Mouse (Mus musculus) MEL (cell line): Measurements from ENCODE around the gene Col15a1. TPM values are rescaled to one million over a fixed set of nuclear protein-coding genes. Genes with fewer than 3 reads are reported as not detected.

Experiments
- DNase-seq: peaks from one replicate; pipeline ENCODE4 v3.0.0; 2011; ENCODE audit warnings: low read depth, low spot score
- H3K27ac ChIP-seq: 2 replicates; pipeline ENCODE4 v1.5.1; 2012; ENCODE audit warnings: low read depth, mild to moderate bottlenecking, control low read depth, low read length, moderate library complexity; ENCODE audit not compliant: control insufficient read depth
- H3K27me3 ChIP-seq, 2 experiments: fragments of 150-350 bp in 1 of 2; sonication (generic) in 1 of 2; 2 replicates each; pipeline ENCODE4 v1.6.1; 2012; ENCODE audit warnings: low read length in 2 of 2, mild to moderate bottlenecking in 2 of 2, improper control_type of control experiment in 1 of 2, moderate library complexity in 1 of 2; ENCODE audit not compliant: insufficient read depth in 2 of 2, control insufficient read depth in 1 of 2
- H3K36me3 ChIP-seq, 2 experiments: 2 replicates each; pipeline ENCODE4 v1.6.1; 2012 to 2014; ENCODE audit warnings: low read length in 2 of 2, improper control_type of control experiment in 1 of 2, inconsistent platforms in 1 of 2, mild to moderate bottlenecking in 1 of 2; ENCODE audit not compliant: insufficient read depth in 2 of 2, control insufficient read depth in 1 of 2
- H3K4me1 ChIP-seq, 2 experiments: fragments of 150-350 bp in 1 of 2; sonication (generic) in 1 of 2; 2 replicates each; pipeline ENCODE4 v1.6.1; 2012; ENCODE audit warnings: low read length in 2 of 2, improper control_type of control experiment in 1 of 2, mild to moderate bottlenecking in 1 of 2; ENCODE audit not compliant: insufficient read depth in 2 of 2, control insufficient read depth in 1 of 2
- H3K4me3 ChIP-seq, 2 experiments: fragments of 150-350 bp in 1 of 2; sonication (generic) in 1 of 2; 2 replicates each; pipeline ENCODE4 v1.5.1; 2012; ENCODE audit warnings: low read depth in 2 of 2, low read length in 2 of 2, mild to moderate bottlenecking in 2 of 2, moderate library complexity in 2 of 2, control low read depth in 1 of 2, improper control_type of control experiment in 1 of 2; ENCODE audit not compliant: control insufficient read depth in 1 of 2, insufficient read depth in 1 of 2
- H3K79me2 ChIP-seq: 2 replicates; pipeline ENCODE4 v1.6.1; 2012; ENCODE audit warnings: mild to moderate bottlenecking, low read length, moderate library complexity; ENCODE audit not compliant: control insufficient read depth, poor library complexity, insufficient read depth
- H3K9ac ChIP-seq: 2 replicates; pipeline ENCODE4 v1.6.1; 2012; ENCODE audit warnings: low read depth, mild to moderate bottlenecking, control low read depth, low read length, moderate library complexity; ENCODE audit not compliant: control insufficient read depth, poor library complexity, severe bottlenecking
- H3K9me3 ChIP-seq: fragments of 150-350 bp; sonication (generic); replicated peaks from 2 replicates; pipeline ENCODE4 v1.6.1; 2012; ENCODE audit warnings: mild to moderate bottlenecking, low read length, improper control_type of control experiment, moderate library complexity; ENCODE audit not compliant: insufficient read depth
- EP300 ChIP-seq, 2 experiments: IDR thresholded peaks; 2 replicates each; pipeline ENCODE4 v1.6.1; 2011; ENCODE audit warnings: improper control_type of control experiment in 2 of 2, low read length in 2 of 2, low read depth in 1 of 2, mild to moderate bottlenecking in 1 of 2
- ETS1 ChIP-seq: IDR thresholded peaks from 2 replicates; pipeline ENCODE4 v1.6.1; 2012; ENCODE audit warnings: low read depth, mild to moderate bottlenecking, inconsistent platforms, low read length, improper control_type of control experiment, moderate library complexity
- GABPA ChIP-seq: IDR thresholded peaks from 2 replicates; pipeline ENCODE4 v1.6.1; 2012; ENCODE audit warnings: low read depth, mild to moderate bottlenecking, inconsistent platforms, low read length, improper control_type of control experiment, moderate library complexity
- GATA1 ChIP-seq: IDR thresholded peaks from 2 replicates; pipeline ENCODE4 v1.6.1; 2011; ENCODE audit warnings: low read depth, low read length, improper control_type of control experiment
- JUND ChIP-seq: IDR thresholded peaks from 2 replicates; pipeline ENCODE4 v1.6.1; 2011; ENCODE audit warnings: low read depth, mild to moderate bottlenecking, improper control_type of control experiment, low read length
- KAT2A ChIP-seq: conservative IDR thresholded peaks from 2 replicates; pipeline ENCODE4 v1.6.1; 2012; ENCODE audit warnings: low read depth, low read length, improper control_type of control experiment, inconsistent platforms
- MAX ChIP-seq: IDR thresholded peaks from 2 replicates; pipeline ENCODE4 v1.6.1; 2011; ENCODE audit warnings: low read length, improper control_type of control experiment
- MAZ ChIP-seq: IDR thresholded peaks from 2 replicates; pipeline ENCODE4 v1.6.1; 2012; ENCODE audit warnings: low read depth, mild to moderate bottlenecking, inconsistent platforms, low read length, improper control_type of control experiment
- MEF2A ChIP-seq: IDR thresholded peaks from 2 replicates; pipeline ENCODE4 v1.6.1; 2014; ENCODE audit warnings: low read depth, mild to moderate bottlenecking, inconsistent platforms, low read length, improper control_type of control experiment; ENCODE audit not compliant: poor library complexity, insufficient replicate concordance, severe bottlenecking; ENCODE audit errors: extremely low read depth
- MYC ChIP-seq: IDR thresholded peaks from 2 replicates; pipeline ENCODE4 v1.6.1; 2011; ENCODE audit warnings: low read depth, mild to moderate bottlenecking, low read length, improper control_type of control experiment, moderate library complexity
- POLR2A ChIP-seq, 2 experiments: IDR thresholded peaks; 2 replicates each; pipeline ENCODE4 v1.6.1; 2011 to 2012; ENCODE audit warnings: low read length in 2 of 2, mild to moderate bottlenecking in 2 of 2, control low read depth in 1 of 2, improper control_type of control experiment in 1 of 2, low read depth in 1 of 2, moderate library complexity in 1 of 2; ENCODE audit not compliant: control insufficient read depth in 1 of 2, insufficient read depth in 1 of 2, poor library complexity in 1 of 2
- RCOR1 ChIP-seq: IDR thresholded peaks from 2 replicates; pipeline ENCODE4 v1.6.1; 2012; ENCODE audit warnings: low read depth, mild to moderate bottlenecking, inconsistent platforms, low read length, improper control_type of control experiment
- SIN3A ChIP-seq: IDR thresholded peaks from 2 replicates; pipeline ENCODE4 v1.6.1; 2012; ENCODE audit warnings: low read length, improper control_type of control experiment, inconsistent platforms
- SMC3 ChIP-seq: IDR thresholded peaks from 2 replicates; pipeline ENCODE4 v1.6.1; 2011; ENCODE audit warnings: low read depth, low read length, improper control_type of control experiment
- TAL1 ChIP-seq: IDR thresholded peaks from 2 replicates; pipeline ENCODE4 v1.6.1; 2012; ENCODE audit warnings: mild to moderate bottlenecking, inconsistent platforms, low read length, moderate library complexity, mixed read lengths
- TBP ChIP-seq: IDR thresholded peaks from 2 replicates; pipeline ENCODE4 v1.8.0; 2011; ENCODE audit warnings: low read depth, low read length, improper control_type of control experiment
- TCF12 ChIP-seq: IDR thresholded peaks from 2 replicates; pipeline ENCODE4 v1.6.1; 2014; ENCODE audit warnings: low read depth, mild to moderate bottlenecking, inconsistent platforms, low read length, improper control_type of control experiment, moderate library complexity
- ZKSCAN1 ChIP-seq: IDR thresholded peaks from 2 replicates; pipeline ENCODE4 v1.6.1; 2012; ENCODE audit warnings: low read depth, mild to moderate bottlenecking, inconsistent platforms, low read length, improper control_type of control experiment, moderate library complexity
- ZNF384 ChIP-seq: IDR thresholded peaks from 2 replicates; pipeline ENCODE4 v1.6.1; 2012; ENCODE audit warnings: low read depth, mild to moderate bottlenecking, inconsistent platforms, low read length, improper control_type of control experiment
- polyA plus RNA-seq, 2 experiments: library from polyadenylated mRNA; stranded (reverse) in 1 of 2; unstranded in 1 of 2; fragments of >175 nt in 1 of 2; fragments of >200 nt in 1 of 2; gene quantifications; 2 replicates each; pipeline versions ENCODE4 v1.2.1 to v1.2.4; 2012; ENCODE audit warnings: low replicate concordance in 2 of 2, low read depth in 1 of 2; ENCODE audit not compliant: insufficient read length in 2 of 2, insufficient read depth in 1 of 2, missing spikeins in 1 of 2
- total RNA-seq: library from RNA; depleted of rRNA; stranded (reverse); fragments of 300-350 nt; gene quantifications from 2 replicates; pipeline ENCODE4 v1.2.3, GENCODE M21; 2012

Gene Col15a1
- total and polyA plus RNA-seq, 3 experiments = 2.2 to 2.6 TPM; not detected in 1

GRCm38 (mm10) chr4:47274911-47275310 lies 67.0 kb downstream of the Col15a1 start:
- H3K9ac ChIP-seq = no peak overlapping the region
- H3K27ac ChIP-seq = no peak overlapping the region
- H3K4me3 ChIP-seq = no peak overlapping the region
- no peaks in the 10 kb centered on the region for H3K27me3 ChIP-seq
- peaks cover 9 to 24% of the 10 kb centered on the region in 2 experiments for H3K4me1 ChIP-seq
- peaks cover 0 to 19% of the 10 kb centered on the region in 2 experiments; a peak in 2 of 4 replicates for H3K36me3 ChIP-seq
- H3K9me3 ChIP-seq = no peaks in the 10 kb centered on the region
- TF ChIP-seq TBP (no peak), ZNF384 (peak; percentile 70; the same call in 1 of the 2 replicates)
- no peak for DNase-seq
- no peaks in the 10 kb centered on the region for H3K79me2 ChIP-seq

GRCm38 (mm10) chr4:47278397-47278796 lies 70.4 kb downstream of the Col15a1 start:
- no peaks in the 10 kb centered on the region for H3K27me3 ChIP-seq
- TF ChIP-seq KAT2A (no peak), ZKSCAN1 (no peak), GATA1 (peak; percentile 79), MYC (no peak), SMC3 (no peak), MAZ (no peak), MAX (peak; percentile 28; the same call in 1 of the 2 replicates), ETS1 (peak; percentile 83), TAL1 (peak; percentile 26), TCF12 (peak; percentile 59), GABPA (no peak), RCOR1 (peak; percentile 53; the same call in 1 of the 2 replicates), MEF2A (no peak), EP300 (IDR thresholded peaks at IDR 0.05; ENCODE audit: low read depth in 1 of 2, low read length in 2 of 2) (peak; percentile 79 to 82), SIN3A (no peak; the same call in 1 of the 2 replicates), POLR2A (IDR thresholded peaks at IDR 0.05; ENCODE audit: control insufficient read depth in 1 of 2, insufficient read depth in 1 of 2, low read depth in 1 of 2, low read length in 2 of 2, poor library complexity in 1 of 2) (no peak), JUND (peak; percentile 88)
- H3K36me3 ChIP-seq = peaks cover 0 to 20% of the 10 kb centered on the region in 2 experiments; a peak in 2 of 4 replicates
- no peak overlapping the region; the same call in 1 of the 2 replicates for H3K9ac ChIP-seq
- no peaks in the 10 kb centered on the region for H3K79me2 ChIP-seq
- H3K27ac ChIP-seq = peak overlapping the region; percentile 35; the same call in 1 of the 2 replicates
- peak; percentile 70 for DNase-seq
- no peaks in the 10 kb centered on the region for H3K9me3 ChIP-seq
- H3K4me3 ChIP-seq = peak overlapping the region in 1 of 2 experiments; percentile 20; a peak in 2 of 4 replicates
- H3K4me1 ChIP-seq = peaks cover 11 to 30% of the 10 kb centered on the region in 2 experiments
